Mouse (Mus musculus): Measurements from ENCODE around the gene Tmem8b.

DNA sequence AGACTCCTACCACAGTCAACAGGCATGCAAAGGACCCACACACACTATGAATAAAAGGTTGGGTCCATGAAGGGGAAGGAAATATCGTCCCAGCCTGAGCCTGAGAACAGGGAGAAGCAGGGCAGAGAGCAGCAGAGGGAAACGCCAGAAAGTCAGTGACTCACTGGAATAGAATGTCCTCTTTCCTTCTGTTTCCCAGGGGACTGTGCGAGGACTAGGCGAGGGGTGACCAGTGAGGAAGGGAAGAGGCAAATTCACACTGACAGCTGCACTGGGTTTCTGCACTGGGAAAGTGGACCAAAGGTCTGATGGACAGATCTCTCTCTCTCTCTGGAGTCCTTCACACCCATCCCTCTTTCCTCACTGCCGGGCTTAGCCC is 59.8 kb downstream of the Tmem8b start:
- TF ChIP-seq CTCF (IDR thresholded peaks at IDR 0.05; ENCODE audit: low read depth, low read length) = no peak
- TF ChIP-seq POLR2AphosphoS5 (IDR thresholded peaks at IDR 0.05; ENCODE audit: insufficient replicate concordance, low read depth, low read length) = no peak
- no peak for TF ChIP-seq TAL1 (conservative IDR thresholded peaks at IDR 0.05; ENCODE audit: low read depth, low read length)
- TF ChIP-seq GATA1 (IDR thresholded peaks at IDR 0.05; ENCODE audit: borderline replicate concordance, low read length) = no peak
- TF ChIP-seq GATA2 (IDR thresholded peaks at IDR 0.05; ENCODE audit: borderline replicate concordance, low read depth, low read length) = no peak

All from G1E (cell line).